Mouse (Mus musculus) kidney, adult 8-10 months (tissue): ENCODE results near the gene Mtmr11.
"Not testable (repeated sequence)": the region's sequence is repeated elsewhere in the genome, so short reads cannot be mapped to it uniquely, and the experiment has no call there.

ENCODE experiments used
- DNase-seq, 2 experiments: peaks; one replicate each; pipeline ENCODE4 v3.0.0; 2022

Mtmr11 gene

DNA sequence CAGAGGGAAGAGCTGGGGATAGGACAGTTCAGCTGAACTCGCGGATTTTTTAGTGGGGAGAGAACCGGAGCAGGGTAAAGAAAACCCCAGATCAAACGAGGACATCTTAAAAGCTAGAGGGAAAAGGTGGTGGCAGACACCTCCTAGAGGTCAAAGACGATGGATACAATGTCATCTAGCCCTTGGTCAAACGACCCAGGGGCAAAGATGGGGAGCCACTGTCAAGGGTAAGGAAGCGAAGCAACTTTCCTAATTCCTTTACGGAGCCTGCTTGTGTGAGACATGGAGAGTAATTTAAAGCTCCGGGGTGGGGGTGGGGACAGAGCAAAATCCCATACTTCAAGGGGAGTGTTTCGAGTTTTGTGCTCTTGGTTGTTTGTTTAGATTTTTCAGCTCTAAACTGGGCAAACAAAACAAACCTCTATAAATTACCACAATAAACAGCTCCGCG, 57.4 kb downstream of the Mtmr11 start:
- DNase-seq, result peak in 1 of 2 experiments; percentile 37

DNA sequence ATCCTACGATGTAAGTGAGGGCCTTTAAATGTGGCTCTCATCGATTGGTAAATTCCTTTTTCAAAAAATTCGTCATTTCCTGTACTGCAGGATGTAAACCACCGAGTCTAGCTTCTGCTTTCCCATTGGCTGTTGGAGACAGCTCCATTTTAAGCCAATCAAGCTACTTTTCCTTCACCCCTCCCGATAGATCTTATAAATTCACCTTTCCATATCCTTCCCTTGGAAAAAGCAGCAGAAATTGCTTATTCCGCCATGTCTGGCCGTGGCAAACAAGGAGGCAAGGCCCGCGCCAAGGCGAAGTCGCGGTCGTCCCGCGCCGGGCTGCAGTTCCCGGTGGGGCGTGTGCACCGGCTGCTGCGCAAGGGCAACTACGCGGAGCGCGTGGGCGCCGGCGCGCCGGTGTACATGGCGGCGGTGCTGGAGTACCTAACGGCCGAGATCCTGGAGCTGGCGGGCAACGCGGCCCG, 57.9 kb downstream of the Mtmr11 start, which contains the start of the genes Bola1 and Hist2h2ab:
Gene Bola1, minus strand, starts transcription at position 49 of the 470 bp plus-strand sequence.
Gene Hist2h2ab, plus strand, starts transcription at position 205 of the 470 bp plus-strand sequence.
- DNase-seq, result peak; percentile 71 to 90

DNA sequence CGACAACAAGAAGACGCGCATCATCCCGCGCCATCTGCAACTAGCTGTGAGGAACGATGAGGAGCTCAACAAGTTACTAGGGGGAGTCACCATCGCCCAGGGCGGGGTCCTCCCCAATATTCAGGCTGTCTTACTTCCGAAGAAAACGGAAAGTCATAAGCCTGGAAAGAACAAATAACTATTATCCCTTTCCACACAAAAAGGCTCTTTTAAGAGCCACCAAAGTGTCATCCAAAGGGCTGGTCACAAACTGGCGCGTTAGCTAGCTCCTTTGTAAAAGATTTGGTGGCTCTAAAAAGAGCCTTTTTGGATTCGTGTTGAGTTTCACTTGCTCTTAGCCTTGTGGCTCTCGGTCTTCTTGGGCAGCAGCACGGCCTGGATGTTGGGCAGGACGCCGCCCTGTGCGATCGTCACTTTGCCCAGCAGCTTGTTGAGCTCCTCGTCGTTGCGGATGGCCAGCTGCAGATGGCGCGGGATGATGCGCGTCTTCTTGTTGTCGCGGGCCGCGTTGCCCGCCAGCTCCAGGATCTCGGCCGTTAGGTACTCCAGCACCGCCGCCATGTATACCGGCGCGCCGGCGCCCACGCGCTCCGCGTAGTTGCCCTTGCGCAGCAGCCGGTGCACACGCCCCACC, 58.4 kb downstream of the Mtmr11 start:
- not testable (repeated sequence) for DNase-seq

DNA sequence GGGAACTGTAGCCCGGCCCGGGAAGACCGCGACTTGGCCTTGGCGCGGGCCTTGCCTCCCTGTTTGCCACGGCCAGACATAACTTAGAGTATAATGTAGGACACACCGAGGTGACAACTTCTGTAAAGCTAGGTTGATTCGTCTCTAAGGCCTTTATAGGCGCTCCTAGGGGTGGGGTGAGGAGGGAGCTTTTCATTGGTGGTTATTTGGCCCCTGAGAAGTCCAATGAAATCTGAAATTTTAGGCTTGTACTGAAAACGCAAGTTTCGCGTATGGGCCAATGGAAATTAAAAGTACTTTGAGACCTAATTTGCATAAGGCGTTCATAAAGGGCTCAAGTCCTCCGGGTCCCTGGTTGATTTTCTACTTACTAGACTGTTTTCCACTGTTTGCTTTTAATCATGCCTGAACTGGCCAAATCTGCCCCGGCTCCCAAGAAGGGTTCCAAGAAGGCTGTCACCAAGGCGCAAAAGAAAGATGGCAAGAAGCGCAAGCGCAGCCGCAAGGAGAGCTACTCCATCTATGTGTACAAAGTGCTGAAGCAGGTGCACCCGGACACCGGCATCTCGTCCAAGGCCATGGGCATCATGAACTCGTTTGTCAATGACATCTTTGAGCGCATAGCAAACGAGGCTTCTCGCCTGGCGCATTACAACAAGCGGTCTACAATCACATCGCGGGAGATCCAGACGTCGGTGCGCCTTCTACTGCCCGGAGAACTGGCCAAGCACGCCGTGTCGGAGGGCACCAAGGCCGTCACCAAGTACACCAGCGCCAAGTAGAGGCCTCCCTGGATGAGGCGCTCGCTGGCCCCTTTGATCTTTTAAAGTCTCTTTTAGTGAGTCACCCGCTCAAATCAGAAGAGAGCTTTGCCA, 59.2 kb downstream of the Mtmr11 start, which contains the start of the genes Hist2h2ac and Hist2h2be:
Gene Hist2h2ac, minus strand, starts transcription at position 116 of the 875 bp plus-strand sequence.
Gene Hist2h2be, plus strand, starts transcription at position 355 of the 875 bp plus-strand sequence.
- peak; percentile 94 to 96 for DNase-seq
